Mouse (Mus musculus) mouse embryonic stem cell (cell line): ENCODE data around the gene Cdc14a.

ENCODE experiments used
- in situ Hi-C, 2 experiments: fragments of 300-500 bp; cut with MboI; formaldehyde crosslinking; loops; 1 replicate in 1 of 2; 3 replicates in 1 of 2; pipeline ENCODE4 v1.14.3; 2019 to 2020; ENCODE audit warnings: low sequenced_read_pairs in 2 of 2, low pct_unique_long_range_greater_than_20kb in 1 of 2, mixed read lengths in 1 of 2; ENCODE audit not compliant: unreplicated experiment in 1 of 2

The Cdc14a gene

GRCm38 (mm10) chr3:116386886-116387285 lies 36.9 kb downstream of the Cdc14a start:
- in situ Hi-C loops = no loop called here

- in situ Hi-C loops = no loop called here
These were observed 37.5 kb downstream of the Cdc14a start for GRCm38 (mm10) chr3:116386342-116386741.

GRCm38 (mm10) chr3:116384319-116384718 lies 39.5 kb downstream of the Cdc14a start:
- in situ Hi-C loops = no loop called here

- in situ Hi-C loops = no loop called here
These were observed 43.5 kb downstream of the Cdc14a start for GRCm38 (mm10) chr3:116380319-116380718.

GRCm38 (mm10) chr3:116375442-116375841 lies 48.4 kb downstream of the Cdc14a start:
- in situ Hi-C loops = no loop called here

- in situ Hi-C loops = no loop called here
These were observed 49.3 kb downstream of the Cdc14a start for GRCm38 (mm10) chr3:116374486-116374885.

- in situ Hi-C loops = no loop called here
These were observed 50.6 kb downstream of the Cdc14a start for GRCm38 (mm10) chr3:116373196-116373595.

GRCm38 (mm10) chr3:116368868-116369437 lies 54.9 kb downstream of the Cdc14a start:
- in situ Hi-C loops = no loop called here

- in situ Hi-C loops = no loop called here
These were observed 57.7 kb downstream of the Cdc14a start for GRCm38 (mm10) chr3:116366125-116366524.

- in situ Hi-C loops = no loop called here
These were observed 61.9 kb downstream of the Cdc14a start for GRCm38 (mm10) chr3:116361906-116362305.

- in situ Hi-C loops = no loop called here
These were observed 62.7 kb downstream of the Cdc14a start for GRCm38 (mm10) chr3:116361101-116361500.

GRCm38 (mm10) chr3:116357866-116358265 lies 66.0 kb downstream of the Cdc14a start:
- in situ Hi-C loops = no loop called here

- in situ Hi-C loops = no loop called here
These were observed 66.7 kb downstream of the Cdc14a start for GRCm38 (mm10) chr3:116357180-116357579.

GRCm38 (mm10) chr3:116355026-116355788 lies 68.6 kb downstream of the Cdc14a start:
- in situ Hi-C loops = no loop called here

- in situ Hi-C loops = no loop called here
These were observed 71.3 kb downstream of the Cdc14a start for GRCm38 (mm10) chr3:116352486-116352885.

GRCm38 (mm10) chr3:116350389-116350967 lies 73.4 kb downstream of the Cdc14a start:
- in situ Hi-C loops = no loop called here

- in situ Hi-C loops = loop anchor here (10.0 to 25.0 kb wide), 4 partner anchors 147 to 490 kb away; partner anchors contain the start of gene Sass6 (in 2 of the 2)
These were observed 76.3 kb downstream of the Cdc14a start for GRCm38 (mm10) chr3:116347571-116347970.

GRCm38 (mm10) chr3:116345245-116345644 lies 78.6 kb downstream of the Cdc14a start:
- in situ Hi-C loops = loop anchor here (10.0 to 25.0 kb wide), 4 partner anchors 150 to 492 kb away; partner anchors contain the start of gene Sass6 (in 2 of the 2)

- in situ Hi-C loops = loop anchor here (5.0 to 25.0 kb wide), 5 partner anchors 150 to 495 kb away; partner anchors contain the start of gene Sass6 (in 2 of the 2)
These were observed 81.6 kb downstream of the Cdc14a start for GRCm38 (mm10) chr3:116342251-116342650.
